Mouse (Mus musculus): ENCODE results near the gene Pdap1.
"Not testable (repeated sequence)": the region's sequence is repeated elsewhere in the genome, so short reads cannot be mapped to it uniquely, and the experiment has no call there.

Gene Pdap1

GRCm38 (mm10) chr5:145119385-145119784, 20.7 kb downstream of the Pdap1 start:
- DNase-seq (ENCODE audit: low spot score in 2 of 2) = no peak

- no peak for DNase-seq (ENCODE audit: low spot score in 2 of 2)
Measured at GRCm38 (mm10) chr5:145118461-145118860, 21.6 kb downstream of the Pdap1 start.

- DNase-seq (ENCODE audit: low spot score in 2 of 2) = no peak
Measured at GRCm38 (mm10) chr5:145118005-145118404, 22.0 kb downstream of the Pdap1 start.

GRCm38 (mm10) chr5:145116916-145117315, 23.1 kb downstream of the Pdap1 start:
- DNase-seq (ENCODE audit: low spot score in 2 of 2) = peak; percentile 30 to 51

GRCm38 (mm10) chr5:145116316-145116715, 23.7 kb downstream of the Pdap1 start:
- peak; percentile 63 to 71 for DNase-seq (ENCODE audit: low spot score in 2 of 2)

GRCm38 (mm10) chr5:145115736-145116135, 24.3 kb downstream of the Pdap1 start:
- DNase-seq (ENCODE audit: low spot score in 2 of 2) = no peak

GRCm38 (mm10) chr5:145114606-145115473, 25.2 kb downstream of the Pdap1 start:
- DNase-seq (ENCODE audit: low spot score in 2 of 2) = peak; percentile 78 to 81

GRCm38 (mm10) chr5:145114071-145114605, 25.9 kb downstream of the Pdap1 start, which contains the start of gene Arpc1b:
Arpc1b (plus strand) TSS chr5:145114215.
- DNase-seq (ENCODE audit: low spot score in 2 of 2) = peak; percentile 76 to 79

GRCm38 (mm10) chr5:145113416-145113815, 26.6 kb downstream of the Pdap1 start:
- DNase-seq (ENCODE audit: low spot score in 2 of 2) = no peak

- no peak for DNase-seq (ENCODE audit: low spot score in 2 of 2)
Measured at GRCm38 (mm10) chr5:145112566-145112965, 27.5 kb downstream of the Pdap1 start.

GRCm38 (mm10) chr5:145110401-145110800, 29.6 kb downstream of the Pdap1 start:
- no peak for DNase-seq (ENCODE audit: low spot score in 2 of 2)

- no peak for DNase-seq (ENCODE audit: low spot score in 2 of 2)
Measured at GRCm38 (mm10) chr5:145105694-145106275, 34.3 kb downstream of the Pdap1 start.

- DNase-seq (ENCODE audit: low spot score in 2 of 2) = no peak
Measured at GRCm38 (mm10) chr5:145104328-145104727, 35.7 kb downstream of the Pdap1 start.

GRCm38 (mm10) chr5:145102706-145103105, 37.3 kb downstream of the Pdap1 start:
- no peak for DNase-seq (ENCODE audit: low spot score in 2 of 2)

GRCm38 (mm10) chr5:145101451-145101850, 38.6 kb downstream of the Pdap1 start:
- DNase-seq (ENCODE audit: low spot score in 2 of 2) = not testable (repeated sequence)

GRCm38 (mm10) chr5:145100960-145101359, 39.1 kb downstream of the Pdap1 start:
- no peak for DNase-seq (ENCODE audit: low spot score in 2 of 2)

GRCm38 (mm10) chr5:145098340-145098821, 41.7 kb downstream of the Pdap1 start:
- no peak for DNase-seq (ENCODE audit: low spot score in 2 of 2)

GRCm38 (mm10) chr5:145096195-145096594, 43.8 kb downstream of the Pdap1 start:
- no peak for DNase-seq (ENCODE audit: low spot score in 2 of 2)

GRCm38 (mm10) chr5:145089878-145090277, 50.2 kb downstream of the Pdap1 start:
- no peak for DNase-seq (ENCODE audit: low spot score in 2 of 2)

- DNase-seq (ENCODE audit: low spot score in 2 of 2) = no peak
Measured at GRCm38 (mm10) chr5:145088186-145088585, 51.9 kb downstream of the Pdap1 start.

- no peak for DNase-seq (ENCODE audit: low spot score in 2 of 2)
Measured at GRCm38 (mm10) chr5:145084822-145085221, 55.2 kb downstream of the Pdap1 start.

GRCm38 (mm10) chr5:145083632-145084451, 56.2 kb downstream of the Pdap1 start, which contains the start of the genes Arpc1a and Kpna7:
Arpc1a (plus strand) TSS chr5:145083830.
Kpna7 (minus strand) TSS chr5:145084030.
- DNase-seq (ENCODE audit: low spot score in 2 of 2) = peak; percentile 93 to 94

Measured in spleen, postnatal 36 days (tissue).